Mouse (Mus musculus): Measurements from ENCODE around the gene Scp2. TPM values are rescaled to one million over a fixed set of nuclear protein-coding genes. Genes with fewer than 3 reads are reported as not detected.
A peak's percentile ranks its signal among the peaks of the same experiment; 100 is the strongest.

Gene Scp2
- total RNA-seq, 2 experiments from 2014 or later, result 102 to 110 TPM

DNA sequence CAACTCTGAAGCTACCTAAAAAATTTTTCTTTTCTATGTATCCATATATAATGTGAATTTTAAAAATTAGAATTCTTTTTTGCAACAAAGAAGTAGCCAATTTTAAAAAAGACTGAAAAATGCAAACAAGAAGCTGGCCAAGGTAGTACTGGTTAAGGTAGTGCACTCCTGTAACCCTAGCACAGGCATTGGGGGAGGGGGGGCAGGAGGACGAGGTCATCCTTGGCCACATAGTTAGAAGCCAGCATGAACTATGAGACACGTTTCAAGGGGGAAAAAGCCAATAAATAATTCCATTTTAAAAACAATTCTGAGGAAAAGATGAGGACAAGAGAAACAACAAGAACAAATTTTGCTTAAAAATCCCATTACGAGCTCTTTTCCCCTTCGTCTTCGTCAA, 82.3 kb downstream of the Scp2 start:
- DNase-seq (ENCODE audit: low spot score in 2 of 2), result no peak

DNA sequence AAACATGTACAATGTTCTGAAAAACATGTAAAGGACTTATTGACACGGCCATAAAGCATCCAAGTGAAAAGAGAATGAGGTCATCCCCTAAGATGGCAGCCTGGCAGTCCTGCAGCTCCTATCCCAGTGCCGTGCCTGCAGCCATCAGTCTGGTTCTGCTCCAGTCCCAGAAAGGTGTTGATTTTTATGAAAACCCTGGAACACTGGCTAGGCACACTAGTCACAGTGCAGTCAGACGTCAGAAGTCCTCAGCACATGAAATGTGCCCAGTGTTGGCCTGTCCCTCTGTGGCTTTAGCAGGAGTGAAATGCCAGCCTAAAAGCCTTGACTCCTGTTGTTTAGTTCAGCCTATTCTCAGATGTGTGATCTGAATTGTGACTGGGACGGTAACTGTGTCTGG, 84.0 kb downstream of the Scp2 start:
- no peak for DNase-seq (ENCODE audit: low spot score in 2 of 2)

DNA sequence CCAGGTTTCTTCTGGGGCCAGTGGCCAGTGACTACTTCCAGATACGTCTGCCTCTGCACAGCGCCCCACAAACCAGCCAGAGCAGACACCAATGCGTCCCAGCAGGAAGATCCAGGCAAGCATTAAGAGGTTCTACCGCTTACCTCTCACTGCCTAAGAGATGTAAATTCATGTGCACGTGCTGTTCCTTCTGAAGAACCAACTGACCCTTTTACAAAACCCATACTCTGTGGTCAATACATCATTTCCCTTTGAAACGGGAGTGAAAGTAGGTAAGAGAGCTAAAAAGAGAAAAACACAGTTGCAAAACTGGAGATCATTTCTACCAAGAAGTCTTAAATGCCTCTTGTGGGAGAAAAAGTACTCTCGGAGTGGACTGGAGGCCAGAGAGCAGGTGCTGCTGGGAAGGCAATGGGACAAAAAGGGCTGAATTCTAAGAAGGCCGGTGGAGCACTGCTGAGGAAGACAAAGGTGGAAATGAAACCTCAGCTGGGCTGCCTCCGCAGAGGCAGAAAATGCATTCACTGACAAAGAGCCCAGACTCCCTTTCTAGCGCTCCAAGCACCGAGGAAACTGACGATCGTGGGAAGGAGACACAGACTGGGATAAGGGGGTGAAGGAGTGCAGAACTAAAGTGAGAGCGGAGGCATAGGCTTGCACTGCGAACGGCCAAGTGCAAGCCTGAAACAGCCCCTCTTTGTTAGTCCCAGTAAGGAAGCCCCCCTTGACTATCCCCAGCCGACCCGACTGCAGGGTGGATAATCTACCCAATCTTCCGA, 85.0 kb downstream of the Scp2 start:
- peak in 1 of 2 experiments; percentile 32 for DNase-seq (ENCODE audit: low spot score in 2 of 2)

DNA sequence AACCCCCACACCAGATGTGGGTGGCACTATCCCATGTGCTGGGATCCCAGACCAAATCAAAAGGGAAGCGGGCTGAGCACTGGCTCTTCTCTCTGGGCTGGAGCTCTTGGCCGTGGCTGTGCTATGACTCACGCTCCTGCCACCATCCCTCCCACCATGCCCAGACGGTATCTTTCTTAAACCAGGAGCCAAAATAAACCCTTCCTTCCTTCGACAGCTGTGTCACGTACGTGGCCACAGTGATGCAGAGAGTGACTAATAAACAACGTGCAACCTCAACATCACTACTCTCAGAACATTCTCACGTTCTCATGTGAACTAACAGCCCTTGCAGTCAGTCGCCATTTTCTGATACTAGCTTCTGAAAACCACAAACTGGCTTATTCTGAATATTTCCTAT, 86.6 kb downstream of the Scp2 start:
- no peak for DNase-seq (ENCODE audit: low spot score in 2 of 2)

DNA sequence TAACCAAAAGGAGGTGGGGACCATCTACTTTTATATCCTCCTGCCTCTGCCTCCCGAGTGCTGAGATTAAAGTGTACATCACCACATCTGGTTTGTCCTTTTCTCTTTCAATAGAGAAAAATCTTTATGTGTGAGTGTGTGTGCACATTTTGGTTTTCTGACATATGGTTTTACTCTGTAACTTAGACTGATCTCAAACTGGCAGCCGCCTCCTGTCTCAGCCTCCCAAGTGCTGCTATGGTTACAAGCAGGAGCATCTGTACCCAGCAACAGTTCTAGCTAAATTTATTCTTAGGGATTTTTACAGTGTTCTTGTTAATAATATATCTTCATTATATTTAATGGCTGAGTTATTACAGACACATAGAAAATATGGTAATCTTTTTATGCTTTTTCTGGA, 87.6 kb downstream of the Scp2 start:
- peak in 1 of 2 experiments; percentile 50 for DNase-seq (ENCODE audit: low spot score in 2 of 2)

DNA sequence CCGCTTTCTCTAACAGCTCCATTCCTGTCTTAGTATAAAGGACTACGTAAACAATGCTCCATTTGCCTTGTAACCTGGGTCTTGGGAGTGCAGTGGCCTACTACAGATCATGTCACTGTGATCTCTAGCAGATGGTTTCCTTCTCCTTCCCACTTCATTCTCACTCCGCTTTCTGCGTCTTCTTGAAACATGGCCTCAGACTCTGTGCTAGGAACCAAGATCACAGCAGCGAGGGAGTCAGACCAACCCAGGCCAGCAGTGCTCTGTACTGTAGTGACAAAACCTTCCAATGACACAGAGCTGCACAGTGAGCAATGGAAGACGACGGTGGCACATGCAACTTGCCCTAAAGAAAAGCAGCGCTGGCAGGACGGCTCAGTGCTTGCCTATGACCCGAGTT, 88.9 kb downstream of the Scp2 start:
- DNase-seq (ENCODE audit: low spot score in 2 of 2), result no peak

DNA sequence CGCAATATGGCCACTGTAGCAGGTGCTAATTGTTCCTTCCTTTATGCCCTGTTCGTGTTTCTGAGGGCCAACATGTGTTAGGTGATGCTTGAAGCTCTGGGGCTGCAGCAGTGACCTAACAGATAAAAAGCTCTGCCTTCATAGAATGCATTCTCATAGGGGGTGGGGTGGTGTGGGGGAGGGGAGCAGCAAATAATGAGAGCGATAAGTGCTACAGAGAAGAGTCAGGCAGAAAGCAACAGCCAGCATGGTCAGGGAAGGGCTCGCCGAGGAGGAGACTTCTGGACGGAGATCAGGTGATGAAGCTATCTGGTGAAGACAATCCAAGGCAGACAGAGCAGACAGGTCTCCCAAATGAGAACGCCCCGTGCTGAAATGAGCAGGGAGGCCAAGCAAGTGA, 92.1 kb downstream of the Scp2 start:
- DNase-seq (ENCODE audit: low spot score in 2 of 2), result no peak

DNA sequence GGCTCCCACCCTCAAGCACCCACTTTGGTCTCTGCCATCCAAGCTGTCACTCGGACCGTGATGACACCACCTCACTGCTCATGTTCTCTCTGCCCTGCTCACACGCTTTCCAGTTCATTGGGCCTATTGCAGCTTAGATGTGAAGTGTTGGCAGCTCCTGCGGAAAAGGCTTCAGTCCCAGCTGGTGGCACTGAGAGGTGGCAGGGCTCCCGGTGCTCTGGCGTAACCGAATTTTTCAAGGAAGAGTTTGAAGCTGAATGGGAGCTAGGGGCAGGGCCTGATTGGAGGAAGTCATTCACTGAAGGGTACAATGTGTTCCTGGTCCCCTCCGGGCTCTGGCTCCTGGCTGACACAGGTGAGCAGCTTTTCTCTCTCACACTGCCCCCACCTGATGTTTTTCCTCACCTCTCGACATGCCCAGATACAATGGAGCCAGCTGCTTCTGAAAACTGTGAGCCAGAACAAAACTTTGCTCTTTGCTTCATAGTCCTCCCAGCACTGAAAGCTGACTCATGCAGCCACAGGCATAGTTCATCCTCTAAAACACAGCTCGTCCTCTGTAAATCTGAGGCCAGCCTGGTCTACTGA, 93.0 kb downstream of the Scp2 start:
- peak in 1 of 2 experiments; percentile 59 for DNase-seq (ENCODE audit: low spot score in 2 of 2)

DNA sequence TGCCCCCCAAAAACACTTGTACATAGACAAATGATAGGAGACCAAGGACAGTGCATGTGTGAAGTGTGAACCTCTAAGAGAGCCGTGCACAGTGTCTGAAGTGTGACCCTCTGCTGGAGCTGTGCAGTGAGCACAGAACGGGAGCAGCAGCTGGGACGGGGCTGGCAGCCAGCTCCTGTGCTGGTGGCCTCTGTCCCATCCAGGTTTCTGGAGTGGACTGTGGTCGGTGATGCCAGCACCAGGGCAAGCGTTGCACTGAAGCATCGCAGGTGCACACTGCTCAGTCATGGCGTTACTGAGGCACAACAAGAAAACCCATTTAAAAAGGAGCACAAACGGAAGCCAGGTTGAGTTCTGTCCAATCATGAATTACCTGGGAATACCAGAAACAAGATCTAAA, 98.7 kb downstream of the Scp2 start:
- no peak for DNase-seq (ENCODE audit: low spot score in 2 of 2)

DNA sequence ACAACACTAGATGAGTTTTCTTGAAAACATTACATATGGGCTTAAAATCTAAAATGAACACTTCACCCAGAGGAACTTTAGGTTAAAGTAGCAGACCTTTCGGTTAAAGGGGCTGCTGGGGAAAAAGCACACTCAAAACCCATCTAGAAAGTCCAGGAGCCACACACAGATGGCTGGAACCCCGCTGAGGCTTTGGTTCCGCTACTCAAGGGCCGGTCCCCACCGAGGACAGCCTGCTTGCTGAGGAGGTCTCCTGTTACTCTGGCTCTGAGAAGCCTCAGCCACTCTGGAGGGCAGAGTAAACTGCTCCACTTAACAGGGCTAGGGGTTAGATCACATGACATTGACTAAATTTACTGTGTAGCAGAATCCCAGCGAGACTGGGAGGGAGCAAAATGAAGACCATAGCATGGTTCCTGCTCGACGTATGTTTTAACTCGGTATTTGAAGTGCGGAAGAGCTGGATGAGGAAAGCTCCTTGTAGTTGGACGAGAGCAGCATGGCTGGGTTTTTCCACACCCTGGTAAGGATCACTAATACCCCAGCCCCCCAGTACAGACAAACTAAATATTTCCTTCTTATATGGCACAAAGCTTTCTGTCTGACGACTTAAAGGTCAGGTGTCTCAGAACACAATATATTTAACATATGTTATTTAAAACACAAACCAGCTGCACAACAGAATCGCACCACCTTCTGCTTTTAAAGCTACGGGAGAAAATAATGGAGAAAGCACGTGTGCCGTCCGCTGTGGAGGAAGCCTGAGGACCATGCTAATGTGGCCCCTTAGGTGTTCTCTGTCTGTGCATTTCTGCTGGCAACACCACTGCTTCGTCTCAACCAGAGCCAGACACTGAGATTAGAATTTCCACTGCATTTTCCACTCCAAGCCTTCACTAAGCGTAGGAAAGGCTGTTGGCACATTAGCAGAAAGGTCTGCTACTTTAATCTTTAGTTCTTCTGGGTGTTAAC, 99.4 kb downstream of the Scp2 start:
- no peak for DNase-seq (ENCODE audit: low spot score in 2 of 2)

DNA sequence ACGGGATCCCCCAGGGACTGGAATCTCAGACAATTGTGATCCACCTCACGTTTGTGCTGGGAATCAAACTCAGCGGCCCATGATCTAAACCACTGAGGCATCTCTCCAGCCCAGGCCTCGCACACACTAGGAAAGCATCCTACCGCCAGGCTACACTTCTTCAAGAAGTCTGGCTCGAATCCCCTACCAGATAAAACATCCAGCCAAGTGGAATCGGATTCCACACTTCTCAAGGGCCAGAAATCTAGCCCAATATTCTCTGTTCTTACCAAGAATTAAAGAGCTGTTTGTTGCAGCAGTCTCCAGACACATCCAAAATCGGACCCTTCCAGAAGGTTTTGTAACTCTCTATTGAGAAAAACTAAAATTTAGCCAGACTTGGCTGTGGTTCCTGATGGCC, 107.8 kb downstream of the Scp2 start:
- no peak for DNase-seq (ENCODE audit: low spot score in 2 of 2)

DNA sequence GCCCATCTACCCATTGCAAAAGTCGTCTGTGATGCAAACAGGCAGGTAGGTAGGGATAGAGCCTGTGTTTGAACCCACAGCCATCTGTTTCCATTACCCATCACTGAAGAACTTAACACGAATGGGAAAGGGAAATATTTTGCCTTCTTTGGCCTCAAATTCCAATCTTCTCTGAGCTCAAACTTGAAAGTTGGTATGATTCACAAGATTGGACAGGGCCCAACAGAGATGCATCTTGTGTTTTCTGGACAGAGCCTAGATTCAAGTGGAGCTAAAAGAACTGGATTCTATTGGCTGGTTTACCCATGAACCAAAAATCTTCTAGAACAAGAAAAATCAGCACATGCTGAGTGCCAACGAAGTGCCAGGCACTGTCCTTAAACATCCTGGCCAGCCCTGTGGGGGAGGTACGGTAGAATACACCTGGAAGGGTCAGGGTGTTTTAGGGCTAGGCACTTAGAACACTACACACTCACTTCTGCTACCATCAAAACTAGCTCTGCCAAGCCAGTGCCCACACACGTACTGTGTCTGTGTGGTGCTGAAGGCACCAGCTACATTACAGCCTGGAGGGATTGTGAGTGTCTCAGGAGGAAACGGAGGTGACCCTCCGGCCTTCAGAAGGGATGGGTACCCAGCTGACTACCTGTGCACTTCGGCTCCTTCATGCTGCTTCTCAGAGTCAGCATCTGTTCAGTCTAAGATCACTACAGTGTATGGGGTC, 111.6 kb downstream of the Scp2 start:
- no peak for DNase-seq (ENCODE audit: low spot score in 2 of 2)

DNA sequence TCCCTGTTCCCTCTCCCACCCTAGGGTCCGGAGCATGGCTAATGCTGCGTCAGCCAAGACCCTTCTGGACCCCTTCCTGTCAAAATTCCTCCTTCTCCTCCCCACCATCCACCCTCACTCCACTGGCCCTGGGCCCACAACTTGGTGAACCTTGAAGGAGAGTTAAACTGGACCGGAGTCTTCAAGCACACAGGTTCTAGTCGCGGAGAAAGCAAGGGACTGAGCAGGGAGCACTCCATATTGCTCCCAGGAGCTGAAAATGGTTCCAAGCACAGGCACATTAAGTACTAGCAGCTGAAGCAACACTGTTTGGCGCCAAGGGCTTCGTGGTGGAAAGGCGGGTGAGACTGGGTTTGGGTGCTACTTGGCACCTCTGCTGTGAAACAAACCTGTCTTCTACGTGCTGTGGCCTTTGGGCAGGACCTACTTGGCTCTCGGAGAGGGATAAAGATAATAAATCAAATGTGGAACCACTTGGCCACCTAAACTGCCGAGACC, 112.4 kb downstream of the Scp2 start:
- no peak for DNase-seq (ENCODE audit: low spot score in 2 of 2)

DNA sequence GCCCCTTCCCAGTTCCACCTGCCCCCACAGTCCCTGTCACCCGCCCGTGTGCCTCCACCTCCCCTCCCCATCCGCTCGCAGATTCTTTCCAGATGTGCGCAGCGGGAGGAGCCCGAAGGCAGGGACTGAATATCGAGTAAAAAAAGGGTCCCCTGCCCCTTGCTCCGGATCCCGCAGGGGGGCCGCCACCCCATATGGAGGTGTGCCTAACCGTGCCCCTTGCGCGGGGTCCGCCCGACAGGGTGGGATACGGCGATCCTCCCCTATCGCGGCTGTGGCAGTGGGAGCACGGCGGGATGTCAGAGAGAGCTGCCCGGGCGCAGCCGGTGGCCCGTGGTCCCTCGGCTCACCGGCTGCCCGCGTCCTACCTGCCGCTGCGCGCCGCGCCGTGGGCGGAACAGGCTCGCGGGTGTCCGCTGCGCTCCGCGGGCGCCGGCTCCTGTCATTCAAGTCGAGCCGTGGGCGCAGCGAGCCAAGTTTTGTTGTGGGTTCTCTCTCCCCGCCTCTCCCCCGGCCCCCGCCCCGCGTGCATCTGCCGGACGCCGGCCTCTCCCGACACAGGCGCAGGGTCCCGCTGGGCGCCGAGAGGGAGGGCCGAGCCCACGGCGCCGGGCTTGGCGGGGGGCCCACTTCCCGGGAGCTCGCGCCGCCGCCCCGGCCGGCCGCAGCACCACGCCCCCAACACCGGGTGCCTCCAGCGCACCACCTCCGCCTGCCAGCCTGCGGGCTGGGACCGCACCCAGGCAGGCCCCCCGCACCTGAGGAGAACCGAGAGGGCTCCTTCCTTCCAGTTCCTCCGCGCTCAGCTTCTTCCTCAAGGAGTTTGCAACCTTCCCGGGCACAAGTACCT, 113.1 kb downstream of the Scp2 start:
- DNase-seq (ENCODE audit: low spot score in 2 of 2), result peak in 1 of 2 experiments; percentile 56

DNA sequence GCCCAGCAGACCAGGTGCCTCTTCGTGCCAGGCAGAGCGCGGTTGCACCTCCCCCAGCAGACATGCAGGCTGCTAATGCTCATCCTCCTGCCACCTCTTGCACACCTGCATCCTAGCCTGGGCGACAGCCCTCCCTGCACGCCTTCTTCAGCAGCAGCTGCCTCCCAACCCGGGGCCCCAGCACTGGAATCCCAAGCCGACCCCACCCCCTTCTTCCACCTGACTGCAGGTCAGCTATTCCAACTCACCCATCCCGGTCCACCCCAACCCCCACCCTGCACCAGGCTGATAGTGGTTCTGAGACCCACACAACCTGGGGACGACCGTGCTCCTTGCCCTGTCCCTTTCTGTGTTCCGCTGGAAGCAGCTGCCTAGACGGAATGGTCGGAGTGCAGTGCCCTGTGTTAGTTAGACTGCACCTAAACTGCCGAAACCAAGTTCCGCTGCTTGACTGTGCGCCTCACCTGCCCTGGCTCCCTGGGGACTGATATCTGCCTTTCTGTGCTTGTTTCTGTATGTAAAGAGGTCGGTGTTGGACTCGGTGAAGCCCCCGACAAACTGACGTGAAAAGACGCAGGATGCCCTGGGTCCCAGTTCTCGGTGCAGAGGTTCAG, 113.8 kb downstream of the Scp2 start:
- no peak for DNase-seq (ENCODE audit: low spot score in 2 of 2)

DNA sequence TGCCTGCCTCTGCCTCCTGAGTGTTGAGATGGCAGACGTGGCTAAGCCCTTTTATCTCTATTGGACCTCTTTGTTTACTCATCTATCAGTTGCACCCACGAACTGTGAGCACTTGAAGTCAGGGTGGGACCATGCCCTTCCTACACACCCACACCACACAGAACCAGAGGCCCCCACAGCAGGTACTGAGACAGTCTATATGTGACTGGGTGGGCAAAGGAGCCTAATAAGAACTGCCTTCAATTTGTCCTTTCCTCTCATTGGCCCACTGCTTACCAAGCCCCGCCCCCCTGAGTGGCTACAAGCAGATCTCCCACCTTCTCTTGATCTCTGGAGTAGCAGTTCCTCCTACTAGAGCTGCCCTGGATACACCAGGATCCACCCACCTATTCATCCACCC, 118.6 kb downstream of the Scp2 start:
- DNase-seq (ENCODE audit: low spot score in 2 of 2), result no peak

DNA sequence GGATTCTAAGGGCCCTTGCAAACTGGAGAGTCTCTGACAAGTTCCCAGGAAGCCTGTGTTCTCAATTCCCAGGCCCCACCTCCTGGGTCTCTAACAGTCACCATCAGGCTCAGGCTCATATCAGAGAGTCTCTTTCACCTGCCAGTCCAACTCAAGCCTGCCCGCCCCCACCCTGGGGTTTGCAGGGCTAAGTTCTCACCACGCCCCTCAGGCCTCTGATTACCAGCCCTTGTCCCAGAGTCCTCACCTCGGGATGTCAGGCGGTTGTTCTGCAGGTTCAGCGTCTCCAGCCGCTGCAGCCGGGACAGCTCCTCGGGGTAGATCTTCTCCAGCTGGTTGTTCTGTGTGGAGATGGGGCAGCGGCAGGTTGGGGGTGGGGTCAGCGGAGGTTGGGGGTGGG, 119.5 kb downstream of the Scp2 start:
- DNase-seq (ENCODE audit: low spot score in 2 of 2), result no peak

DNA sequence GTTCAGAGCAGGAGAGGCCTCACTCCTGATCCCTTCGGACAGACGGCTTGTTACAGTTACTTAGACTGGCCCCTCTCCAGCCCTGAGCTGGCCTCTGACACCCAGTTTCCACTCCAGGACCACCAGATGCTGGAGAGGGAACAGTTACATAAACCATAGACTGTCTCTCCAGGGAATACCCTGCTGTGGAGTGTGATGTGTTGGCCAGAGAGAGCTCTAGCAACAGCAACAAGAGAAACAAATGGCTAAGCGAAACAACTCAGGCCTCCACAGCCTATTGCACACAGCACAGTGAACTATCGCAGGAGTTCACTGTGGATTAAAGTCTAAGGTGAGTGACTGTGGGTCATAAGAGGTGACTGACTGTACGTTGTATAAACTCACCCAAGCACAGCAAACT, 120.2 kb downstream of the Scp2 start:
- DNase-seq (ENCODE audit: low spot score in 2 of 2), result no peak

DNA sequence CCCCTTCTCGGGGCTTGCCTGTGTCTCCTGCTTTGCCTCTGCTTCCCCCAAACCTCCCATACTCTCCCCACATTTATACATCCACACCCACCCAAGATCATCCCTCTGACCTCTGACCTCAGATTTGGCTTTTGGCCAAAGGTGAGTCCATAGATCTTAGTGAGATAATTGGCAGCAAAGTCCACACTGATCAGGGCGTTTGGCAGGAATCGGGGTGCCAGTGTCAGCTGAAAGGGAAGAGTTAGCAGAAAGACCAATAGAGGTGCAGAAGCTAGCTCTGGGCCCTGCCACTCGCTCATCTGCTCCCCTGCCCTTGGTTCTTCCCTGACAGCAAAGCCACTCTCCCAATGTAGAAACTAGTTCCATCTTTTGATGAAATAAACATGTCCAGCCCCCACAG, 121.6 kb downstream of the Scp2 start:
- no peak for DNase-seq (ENCODE audit: low spot score in 2 of 2)

DNA sequence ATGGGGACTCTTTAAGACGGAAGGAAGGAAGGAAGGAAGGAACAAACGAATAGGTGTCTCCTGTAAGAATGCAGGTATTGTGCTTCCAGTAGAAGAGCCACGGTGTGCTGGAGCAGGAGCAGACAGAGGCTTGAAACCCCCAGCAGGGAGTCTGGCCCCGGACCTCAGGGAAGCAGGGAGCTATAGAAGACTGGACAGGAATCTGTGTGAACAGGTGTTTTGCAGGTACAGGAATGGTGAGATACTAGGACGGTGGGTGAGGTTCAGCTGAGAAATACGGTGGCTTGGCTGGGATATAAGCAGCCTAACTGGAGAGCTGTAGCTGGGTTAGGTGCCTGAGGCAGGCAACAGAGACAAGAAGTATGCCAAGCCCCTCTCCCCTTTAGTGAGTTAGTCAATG, 124.6 kb downstream of the Scp2 start:
- no peak for DNase-seq (ENCODE audit: low spot score in 2 of 2)

All from layer of hippocampus, adult 18-20 months (tissue).